In the genomic region with DNA sequence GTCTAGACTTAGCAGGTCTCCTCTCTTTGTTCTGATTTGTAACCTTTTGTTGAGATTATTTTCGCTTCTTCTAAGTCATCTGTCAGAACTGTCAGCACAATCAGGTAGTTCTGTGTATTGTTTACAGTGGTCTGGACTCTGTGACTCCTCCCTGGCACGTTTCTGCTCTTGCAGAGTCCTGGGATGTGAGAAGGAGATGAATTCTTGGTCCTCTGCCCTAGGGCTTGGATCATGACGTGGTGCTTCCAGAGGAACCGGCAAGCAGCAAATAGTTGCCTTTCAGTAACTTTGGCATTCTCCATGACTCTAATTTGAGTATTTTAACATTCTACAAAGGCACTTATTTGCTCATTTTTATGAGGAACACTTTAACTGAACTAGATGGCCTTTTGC, we compare ENCODE assay signal across 16 mouse cellular contexts.
DNase-seq lines count a peak whose midpoint lies in the region; ATAC-seq lines count a peak whose summit lies in the region.
"Had no signal": no experiment of that assay in that cellular context is flagged by ENCODE, and none has a peak within 500 bp of the region (broad histone marks: within the 10 kb centered on the region; RNA-seq: fewer than 3 reads in every experiment).

No protein-coding gene starts in this region.

- no peak overlapping the region for H3K4me3 ChIP-seq in forebrain, embryonic 14.5 days (ENCODE audit: low read depth, low read length)
- H3K4me3 ChIP-seq in forebrain, embryonic 12.5 days (replicated peaks) = no peak overlapping the region
- no peak overlapping the region for H3K4me3 ChIP-seq in hindbrain, embryonic 12.5 days
- no peak overlapping the region for H3K4me3 ChIP-seq in hindbrain, embryonic 14.5 days (replicated peaks; ENCODE audit: low read length)
- H3K4me3 ChIP-seq in stomach, embryonic 15.5 days (replicated peaks) = no peak overlapping the region
- H3K4me3 ChIP-seq: neural tube, embryonic 12.5 days had no signal

- no peaks in the 10 kb centered on the region for H3K27me3 ChIP-seq in forebrain, embryonic 14.5 days (replicated peaks; ENCODE audit: control insufficient read depth, insufficient read depth, low read length)
- no peaks in the 10 kb centered on the region for H3K27me3 ChIP-seq in forebrain, embryonic 12.5 days
- H3K27me3 ChIP-seq in hindbrain, embryonic 12.5 days = no peaks in the 10 kb centered on the region
- no peaks in the 10 kb centered on the region for H3K27me3 ChIP-seq in hindbrain, embryonic 14.5 days (ENCODE audit: control insufficient read depth, insufficient read depth, low read length)
- no peaks in the 10 kb centered on the region for H3K27me3 ChIP-seq in stomach, embryonic 15.5 days (replicated peaks)
- H3K27me3 ChIP-seq: neural tube, embryonic 12.5 days; Patski had no signal

- ATAC-seq in forebrain, embryonic 14.5 days = 0 out of 2 replicates have a peak, but pooled peaks have one; percentile 26
- no peak; the same call in 1 of the 2 replicates for ATAC-seq in forebrain, embryonic 12.5 days (ENCODE audit: low FRiP score)
- peak; percentile 43; the same call in 1 of the 2 replicates for ATAC-seq in hindbrain, embryonic 12.5 days (ENCODE audit: low FRiP score)
- no peak for ATAC-seq in hindbrain, embryonic 14.5 days (ENCODE audit: low FRiP score)
- peak; percentile 40; the same call in 1 of the 2 replicates for ATAC-seq in stomach, embryonic 15.5 days (ENCODE audit: insufficient read depth, low FRiP score, low read depth)
- ATAC-seq: intestine, postnatal 0 days; Patski had no signal

- H3K4me2 ChIP-seq in forebrain, embryonic 14.5 days (ENCODE audit: low read length) = no peak overlapping the region
- H3K4me2 ChIP-seq in forebrain, embryonic 12.5 days = no peak overlapping the region
- no peak overlapping the region for H3K4me2 ChIP-seq in hindbrain, embryonic 12.5 days (replicated peaks)
- H3K4me2 ChIP-seq in hindbrain, embryonic 14.5 days (replicated peaks) = no peak overlapping the region
- no peak overlapping the region for H3K4me2 ChIP-seq in stomach, embryonic 15.5 days
- H3K4me2 ChIP-seq: liver, embryonic 11.5 days; neural tube, embryonic 12.5 days had no signal

- H3K9ac ChIP-seq in forebrain, embryonic 14.5 days (ENCODE audit: low read length) = no peak overlapping the region
- H3K9ac ChIP-seq in forebrain, embryonic 12.5 days = no peak overlapping the region
- H3K9ac ChIP-seq in hindbrain, embryonic 12.5 days = no peak overlapping the region
- no peak overlapping the region for H3K9ac ChIP-seq in hindbrain, embryonic 14.5 days
- H3K9ac ChIP-seq in stomach, embryonic 15.5 days = no peak overlapping the region
- H3K9ac ChIP-seq: neural tube, embryonic 12.5 days had no signal

- H3K36me3 ChIP-seq in forebrain, embryonic 14.5 days (ENCODE audit: control insufficient read depth, insufficient read depth, low read length) = no peaks in the 10 kb centered on the region
- H3K36me3 ChIP-seq in forebrain, embryonic 12.5 days (replicated peaks) = no peaks in the 10 kb centered on the region
- H3K36me3 ChIP-seq in hindbrain, embryonic 12.5 days = no peaks in the 10 kb centered on the region
- H3K36me3 ChIP-seq in hindbrain, embryonic 14.5 days (replicated peaks; ENCODE audit: control insufficient read depth, insufficient read depth) = no peaks in the 10 kb centered on the region
- H3K36me3 ChIP-seq in stomach, embryonic 15.5 days = 0 out of 2 replicates have a peak, but pooled peaks cover 3% of the 10 kb centered on the region
- H3K36me3 ChIP-seq: neural tube, embryonic 12.5 days had no signal

- H3K27ac ChIP-seq in forebrain, embryonic 14.5 days (ENCODE audit: low read depth, low read length) = no peak overlapping the region
- no peak overlapping the region for H3K27ac ChIP-seq in forebrain, embryonic 12.5 days
- H3K27ac ChIP-seq in hindbrain, embryonic 12.5 days = 0 out of 2 replicates have a peak overlapping the region, but pooled peaks have one; percentile 40
- H3K27ac ChIP-seq in hindbrain, embryonic 14.5 days = no peak overlapping the region
- no peak overlapping the region for H3K27ac ChIP-seq in stomach, embryonic 15.5 days
- H3K27ac ChIP-seq: macrophage; neural tube, embryonic 12.5 days had no signal

- no peaks in the 10 kb centered on the region for H3K9me3 ChIP-seq in forebrain, embryonic 14.5 days (replicated peaks; ENCODE audit: control insufficient read depth, low read length)
- H3K9me3 ChIP-seq in forebrain, embryonic 12.5 days = no peaks in the 10 kb centered on the region
- H3K9me3 ChIP-seq in hindbrain, embryonic 12.5 days (replicated peaks) = no peaks in the 10 kb centered on the region
- H3K9me3 ChIP-seq in hindbrain, embryonic 14.5 days (ENCODE audit: control insufficient read depth, low read length) = no peaks in the 10 kb centered on the region
- H3K9me3 ChIP-seq in stomach, embryonic 15.5 days = no peaks in the 10 kb centered on the region
- H3K9me3 ChIP-seq: neural tube, embryonic 12.5 days had no signal

- 32% methylated on average over 4 of the region's 4 CpGs for WGBS in forebrain, embryonic 14.5 days
- 48% methylated on average over 4 of the region's 4 CpGs for WGBS in forebrain, embryonic 12.5 days
- 56% methylated on average over 4 of the region's 4 CpGs for WGBS in hindbrain, embryonic 12.5 days
- WGBS in hindbrain, embryonic 14.5 days = 48% methylated on average over 4 of the region's 4 CpGs
- WGBS in stomach, embryonic 15.5 days = 24% methylated on average over 4 of the region's 4 CpGs

- no peak for DNase-seq in forebrain, embryonic 14.5 days (ENCODE audit: low spot score)
- no peak for DNase-seq in hindbrain, embryonic 14.5 days (ENCODE audit: low spot score)
- DNase-seq in lung, postnatal 14 days = peak; percentile 26
- DNase-seq in lung, postnatal 4 days = no peak
- no peak for DNase-seq in adrenal gland, postnatal 14 days
- DNase-seq: cerebellum, postnatal 14 days; left cerebral cortex, postnatal 4 days; right cerebral cortex, postnatal 14 days had no signal

- no peaks in the 10 kb centered on the region for H3K4me1 ChIP-seq in forebrain, embryonic 14.5 days (ENCODE audit: control insufficient read depth, insufficient read depth, low read length)
- peaks cover 17% of the 10 kb centered on the region for H3K4me1 ChIP-seq in forebrain, embryonic 12.5 days
- peaks cover 6% of the 10 kb centered on the region for H3K4me1 ChIP-seq in hindbrain, embryonic 12.5 days
- 0 out of 2 replicates have a peak, but pooled peaks cover 8% of the 10 kb centered on the region for H3K4me1 ChIP-seq in hindbrain, embryonic 14.5 days (replicated peaks; ENCODE audit: control insufficient read depth, insufficient read depth, low read length)
- no peaks in the 10 kb centered on the region for H3K4me1 ChIP-seq in stomach, embryonic 15.5 days
- H3K4me1 ChIP-seq: neural tube, embryonic 12.5 days had no signal

Comparison
In these comparisons a context has a peak if more than half of its experiments do, and no peak if none do; other contexts are left out.
1. ATAC-seq: peak in forebrain, embryonic 14.5 days (single experiment), hindbrain, embryonic 12.5 days (single experiment) and stomach, embryonic 15.5 days (single experiment); none in forebrain, embryonic 12.5 days (single experiment) and hindbrain, embryonic 14.5 days (single experiment).